Mouse (Mus musculus) forelimb bud, embryonic 11.5 days (tissue): ENCODE data around the gene Cdkn1a.
"Not testable (repeated sequence)": the region's sequence is repeated elsewhere in the genome, so short reads cannot be mapped to it uniquely, and the experiment has no call there.

ENCODE experiments used
- DNase-seq: peaks from one replicate; pipeline ENCODE4 v3.0.0-alpha.2; 2012; ENCODE audit warnings: low read depth, low spot score

The Cdkn1a gene

GRCm38 (mm10) chr17:29081618-29082381 lies 9.0 kb upstream of the Cdkn1a start:
- no peak for DNase-seq

- DNase-seq, result no peak
These were observed 7.2 kb upstream of the Cdkn1a start for GRCm38 (mm10) chr17:29083586-29083985.

- no peak for DNase-seq
These were observed 6.1 kb upstream of the Cdkn1a start for GRCm38 (mm10) chr17:29084656-29085055.

- DNase-seq, result no peak
These were observed 5.5 kb upstream of the Cdkn1a start for GRCm38 (mm10) chr17:29085266-29085665.

- DNase-seq, result no peak
These were observed 3.9 kb upstream of the Cdkn1a start for GRCm38 (mm10) chr17:29086916-29087315.

DNA sequence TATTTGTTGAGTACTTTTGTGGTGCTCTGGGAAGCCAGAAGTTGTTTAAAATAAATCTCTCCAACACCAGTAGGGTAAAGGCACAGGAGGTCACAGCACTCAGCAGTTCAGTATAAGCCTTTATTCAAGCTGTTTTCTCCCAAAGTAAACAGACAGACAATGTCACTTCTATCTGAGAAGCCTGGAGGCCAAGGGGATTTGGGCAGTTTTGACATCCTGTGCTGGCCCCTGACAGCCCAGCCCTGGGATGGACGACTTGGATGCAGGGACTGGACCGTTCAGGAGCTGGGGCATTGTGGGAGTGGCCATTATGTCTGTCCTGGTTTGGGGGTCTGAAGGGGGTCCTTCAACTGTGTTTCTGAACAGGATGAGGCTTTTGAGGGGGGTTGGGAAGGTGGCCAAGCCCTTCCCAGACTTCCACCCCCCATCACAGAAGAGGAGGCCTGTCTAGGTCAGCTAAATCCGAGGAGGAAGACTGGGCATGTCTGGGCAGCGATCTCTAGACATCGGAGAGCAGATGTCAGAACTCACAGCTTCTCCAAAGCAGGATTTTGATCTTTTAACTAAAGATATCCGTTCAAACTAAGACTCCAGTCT lies 670 bp downstream of the Cdkn1a start:
- no peak for DNase-seq

DNA sequence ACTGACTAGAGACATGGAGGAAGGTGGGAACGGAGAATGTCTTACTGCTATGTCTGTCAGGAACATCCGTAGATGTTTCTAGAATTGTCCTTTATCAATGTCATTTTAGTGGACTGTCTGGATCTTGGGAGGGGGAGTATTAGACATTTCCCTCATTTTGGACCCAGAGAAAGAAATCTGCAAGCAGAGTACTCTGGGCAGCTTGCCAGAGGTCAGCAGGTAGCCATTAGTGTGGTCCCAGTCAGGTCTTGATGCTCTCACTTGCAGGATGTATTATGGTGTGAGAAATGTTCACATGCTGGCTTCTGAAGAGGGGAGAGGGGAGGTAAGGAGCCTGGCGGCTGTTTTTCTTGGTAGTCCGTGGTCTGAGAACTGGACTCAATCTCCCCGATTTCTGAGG lies 1.7 kb downstream of the Cdkn1a start:
- DNase-seq, result no peak

DNA sequence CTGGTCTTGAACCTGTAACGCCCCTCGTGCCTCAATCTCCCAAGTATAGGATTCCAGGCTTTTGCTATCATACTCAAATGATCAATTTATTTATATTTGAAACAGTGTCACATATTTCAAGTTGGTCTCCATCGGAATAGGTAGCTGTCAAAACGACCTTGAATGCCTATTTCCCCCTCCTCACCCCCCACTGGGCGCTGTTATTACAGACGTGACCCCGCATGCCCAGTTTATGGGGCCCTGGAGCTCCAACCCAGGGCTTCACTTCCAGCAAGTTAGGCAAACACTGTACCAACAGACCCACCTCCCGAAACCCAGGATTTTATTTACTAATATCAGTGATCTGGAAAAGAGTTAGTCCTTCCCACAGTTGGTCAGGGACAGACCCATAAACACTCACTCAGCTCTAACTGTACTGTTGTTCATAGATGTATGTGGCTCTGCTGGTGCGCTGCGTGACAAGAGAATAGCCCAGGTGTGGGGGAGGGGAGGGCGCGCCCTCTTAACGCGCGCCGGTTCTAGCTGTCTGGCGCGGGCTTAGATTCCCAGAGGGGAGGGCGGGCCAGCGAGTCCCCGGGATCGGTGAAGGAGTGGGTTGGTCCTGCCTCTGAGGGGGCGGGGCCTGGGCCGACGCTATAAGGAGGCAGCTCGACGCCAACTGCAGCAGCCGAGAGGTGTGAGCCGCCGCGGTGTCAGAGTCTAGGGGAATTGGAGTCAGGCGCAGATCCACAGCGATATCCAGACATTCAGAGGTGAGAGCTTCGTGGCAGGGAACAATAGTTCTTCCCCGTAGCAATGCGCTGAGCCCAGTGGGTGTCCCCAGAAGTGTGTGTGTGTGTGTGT lies 2.6 kb downstream of the Cdkn1a start:
- peak; percentile 77 for DNase-seq

DNA sequence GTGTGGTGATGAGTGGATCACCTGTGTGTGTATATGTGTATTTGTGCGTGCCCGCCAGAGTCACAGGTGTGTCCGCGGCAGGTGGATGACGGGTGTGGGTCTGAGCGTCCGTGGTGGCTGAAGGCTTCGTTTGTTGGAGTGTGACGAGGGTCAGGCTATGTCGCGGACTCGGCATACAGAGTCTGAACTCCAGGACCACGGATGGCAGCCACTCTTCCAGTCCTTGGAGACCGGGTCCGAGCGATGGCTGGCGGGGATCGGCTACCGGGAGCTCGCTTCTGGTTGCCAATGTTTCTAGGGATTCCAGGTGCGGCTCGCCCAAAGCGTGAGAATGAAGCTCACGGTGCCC lies 3.2 kb downstream of the Cdkn1a start:
- DNase-seq, result no peak

- DNase-seq, result no peak
These were observed 3.8 kb downstream of the Cdkn1a start for GRCm38 (mm10) chr17:29094310-29095181.

DNA sequence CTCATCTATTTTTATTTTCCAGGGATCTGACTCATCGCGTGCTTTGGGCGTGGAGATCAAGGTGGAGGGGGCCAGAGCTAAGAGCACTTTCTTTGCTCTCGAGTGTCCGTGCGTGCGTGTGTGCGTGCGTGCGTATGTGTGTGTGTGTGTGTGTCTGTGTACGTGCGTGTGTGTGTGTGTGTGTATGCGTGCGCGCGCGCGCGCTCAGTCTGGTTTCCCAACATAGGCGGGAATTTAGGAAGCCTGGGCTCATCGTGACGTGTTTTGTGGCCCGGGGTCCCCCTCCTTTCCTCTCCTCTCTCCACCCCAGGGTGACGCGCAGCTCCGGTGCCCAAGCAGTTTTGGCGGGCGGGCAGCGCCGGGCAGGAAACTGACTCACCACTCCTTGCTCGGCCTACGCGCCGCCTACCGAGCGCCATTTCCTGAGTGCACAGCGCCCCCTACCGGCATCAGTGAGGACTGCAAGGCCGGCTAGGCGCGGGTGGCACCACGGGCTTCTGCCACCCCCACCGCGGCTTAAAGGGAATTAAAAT lies 4.5 kb downstream of the Cdkn1a start:
- peak; percentile 85 for DNase-seq

GRCm38 (mm10) chr17:29096245-29096644 lies 5.5 kb downstream of the Cdkn1a start:
- DNase-seq, result no peak

GRCm38 (mm10) chr17:29096851-29097561 lies 6.2 kb downstream of the Cdkn1a start:
- no peak for DNase-seq

DNA sequence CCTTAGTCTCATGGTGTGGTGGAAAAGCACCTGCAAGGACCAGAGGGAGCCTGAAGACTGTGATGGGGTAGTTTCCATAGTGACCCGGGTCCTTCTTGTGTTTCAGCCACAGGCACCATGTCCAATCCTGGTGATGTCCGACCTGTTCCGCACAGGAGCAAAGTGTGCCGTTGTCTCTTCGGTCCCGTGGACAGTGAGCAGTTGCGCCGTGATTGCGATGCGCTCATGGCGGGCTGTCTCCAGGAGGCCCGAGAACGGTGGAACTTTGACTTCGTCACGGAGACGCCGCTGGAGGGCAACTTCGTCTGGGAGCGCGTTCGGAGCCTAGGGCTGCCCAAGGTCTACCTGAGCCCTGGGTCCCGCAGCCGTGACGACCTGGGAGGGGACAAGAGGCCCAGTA lies 7.5 kb downstream of the Cdkn1a start:
- no peak for DNase-seq

DNA sequence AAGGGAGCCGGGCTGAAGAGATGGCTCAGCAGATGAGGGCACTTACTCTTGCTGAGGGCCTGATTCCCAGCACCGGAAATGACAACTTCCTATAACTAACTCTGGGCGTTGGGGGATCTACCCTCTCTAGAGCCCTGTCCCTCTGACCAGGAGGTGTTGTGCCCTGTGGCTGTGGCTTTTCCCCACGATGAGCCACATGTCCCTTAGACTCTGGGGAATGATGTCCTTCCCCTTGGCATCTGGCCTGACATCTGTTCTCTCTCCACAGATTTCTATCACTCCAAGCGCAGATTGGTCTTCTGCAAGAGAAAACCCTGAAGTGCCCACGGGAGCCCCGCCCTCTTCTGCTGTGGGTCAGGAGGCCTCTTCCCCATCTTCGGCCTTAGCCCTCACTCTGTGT lies 8.3 kb downstream of the Cdkn1a start:
- DNase-seq, result no peak

GRCm38 (mm10) chr17:29100627-29101026 lies 9.9 kb downstream of the Cdkn1a start:
- DNase-seq, result no peak

DNA sequence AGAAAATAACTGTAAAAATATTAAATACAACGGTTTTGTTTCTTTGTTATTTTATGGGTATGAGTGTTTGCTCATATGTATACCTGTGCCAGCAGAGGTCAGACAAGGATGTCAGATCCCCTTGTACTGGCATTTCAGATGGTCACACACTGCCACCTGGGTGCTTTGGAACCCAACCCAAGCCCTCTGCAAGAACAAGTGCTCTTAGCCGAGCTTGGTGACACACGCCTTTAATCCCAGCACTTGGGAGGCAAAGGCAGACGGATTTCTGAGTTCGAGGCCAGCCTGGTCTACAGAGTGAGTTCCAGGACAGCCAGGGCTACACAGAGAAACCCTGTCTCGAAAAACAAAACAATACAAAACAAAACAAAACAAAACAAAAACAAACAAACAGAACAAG lies 19.6 kb downstream of the Cdkn1a start:
- not testable (repeated sequence) for DNase-seq

DNA sequence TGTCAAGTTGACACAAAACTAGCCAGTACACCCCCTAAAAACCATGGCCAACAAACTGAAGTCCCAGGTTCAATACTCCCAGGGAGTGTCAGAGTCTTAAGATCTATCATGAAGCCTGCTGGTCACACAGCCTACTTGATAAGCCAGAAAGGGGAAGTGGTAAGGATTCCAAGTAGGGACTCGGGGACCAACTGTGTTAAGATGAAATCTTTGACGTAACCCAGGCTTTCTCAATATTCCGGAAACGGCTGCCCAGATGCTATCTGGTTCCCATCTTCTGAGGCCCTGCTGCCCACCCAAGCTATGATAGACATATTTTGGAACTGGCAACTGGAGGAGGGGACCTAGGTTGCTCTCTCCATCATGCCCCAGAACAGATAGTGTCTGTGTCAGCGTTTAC lies 20.6 kb downstream of the Cdkn1a start:
- no peak for DNase-seq

GRCm38 (mm10) chr17:29113591-29114352 lies 23.0 kb downstream of the Cdkn1a start, which contains the start of gene Rab44:
Gene Rab44 (plus strand): TSS chr17:29114145.
- no peak for DNase-seq

DNA sequence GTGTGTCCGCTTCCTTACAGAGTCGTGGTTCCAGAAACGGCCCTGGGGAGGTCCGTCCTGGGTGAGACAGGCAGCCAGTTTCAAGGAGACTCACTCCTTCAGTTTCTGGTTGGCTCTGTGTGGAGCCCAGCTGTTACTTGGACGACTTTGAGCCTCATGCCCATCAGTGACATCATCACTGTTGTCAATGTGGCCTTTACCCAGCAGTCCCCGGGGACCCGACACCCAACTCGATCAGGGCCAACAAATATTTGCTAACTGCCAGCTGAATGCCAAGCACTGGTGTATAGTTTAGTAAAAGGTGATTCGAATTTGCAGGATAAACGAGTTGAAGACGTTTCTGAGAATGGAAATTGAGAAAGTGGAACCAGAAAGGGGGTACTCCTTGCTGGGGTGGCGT lies 25.2 kb downstream of the Cdkn1a start:
- DNase-seq, result no peak
